19 mouse cellular contexts compared by ENCODE assay signal in the genomic region with DNA sequence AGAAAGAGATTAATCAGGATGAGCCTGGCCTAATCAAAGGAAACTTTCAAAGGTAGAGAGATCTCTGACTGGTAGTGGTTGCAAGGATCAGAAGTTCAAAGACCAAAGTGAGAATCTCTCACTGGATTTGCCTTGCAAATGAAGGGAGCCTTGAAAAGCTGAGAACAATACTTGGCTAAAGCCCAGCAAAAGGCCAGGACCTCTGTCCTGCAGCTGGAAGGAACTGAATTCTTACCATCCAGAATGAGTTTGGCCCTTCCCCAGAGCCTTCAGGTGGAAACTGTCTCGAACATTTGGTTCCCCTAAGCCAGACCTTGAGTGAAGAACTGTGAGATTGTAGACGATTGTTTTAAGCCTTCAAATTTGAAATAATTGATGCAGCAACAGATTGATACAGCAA. TPM values are rescaled to one million over a fixed set of nuclear protein-coding genes. Genes with fewer than 3 reads are reported as not detected.
"Had no signal": no experiment of that assay in that cellular context is flagged by ENCODE, and none has a peak within 500 bp of the region (broad histone marks: within the 10 kb centered on the region; RNA-seq: fewer than 3 reads in every experiment).

No protein-coding gene starts in this region.

- H3K4me2 ChIP-seq: liver, embryonic 11.5 days; liver, embryonic 15.5 days; neural tube, embryonic 12.5 days had no signal

- H3K9ac ChIP-seq: liver, embryonic 15.5 days; neural tube, embryonic 12.5 days had no signal

- H3K9me3 ChIP-seq: limb, embryonic 10.5 days; liver, embryonic 15.5 days; megakaryocyte, embryonic 14.5 days; neural tube, embryonic 12.5 days had no signal

- ATAC-seq: hindbrain, embryonic 16.5 days had no signal

- H3K4me1 ChIP-seq: limb, embryonic 10.5 days; liver, embryonic 15.5 days; megakaryocyte, embryonic 14.5 days; neural tube, embryonic 12.5 days had no signal

- H3K27ac ChIP-seq: kidney, postnatal 0 days; layer of hippocampus, adult 2 months; limb, embryonic 10.5 days; liver, embryonic 15.5 days; macrophage; neural tube, embryonic 12.5 days; stomach, postnatal 0 days had no signal

- H3K4me3 ChIP-seq: layer of hippocampus, adult 2 months; limb, embryonic 10.5 days; liver, embryonic 15.5 days; megakaryocyte, embryonic 14.5 days; neural tube, embryonic 12.5 days had no signal

- H3K27me3 ChIP-seq: liver, embryonic 15.5 days; neural tube, embryonic 12.5 days had no signal

- DNase-seq: lung, adult 2 months; lung, postnatal 14 days; midbrain, embryonic 14.5 days; thymus, postnatal 4 days had no signal

- H3K36me3 ChIP-seq: limb, embryonic 10.5 days; liver, embryonic 15.5 days; neural tube, embryonic 12.5 days had no signal

RNA-seq across cellular contexts. Expression of a gene that starts 25.1 kb away (rescaled TPM):
- total RNA-seq: layer of hippocampus, adult 2 months; layer of hippocampus, postnatal 14 days; left cerebral cortex, adult 18-20 months; left cerebral cortex, postnatal 10 days; monocyte, adult 5-6 weeks; neutrophil, adult 5-6 weeks had no signal
- polyA plus RNA-seq: hindbrain, embryonic 16.5 days; kidney, postnatal 0 days; macrophage; midbrain, embryonic 14.5 days; neural tube, embryonic 12.5 days had no signal
